Mouse (Mus musculus): ENCODE measurements around the gene Spata32. TPM values are rescaled to one million over a fixed set of nuclear protein-coding genes. Genes with fewer than 3 reads are reported as not detected.

Gene Spata32
- polyA plus RNA-seq, 1 experiment from 2014 or later, result not detected

DNA sequence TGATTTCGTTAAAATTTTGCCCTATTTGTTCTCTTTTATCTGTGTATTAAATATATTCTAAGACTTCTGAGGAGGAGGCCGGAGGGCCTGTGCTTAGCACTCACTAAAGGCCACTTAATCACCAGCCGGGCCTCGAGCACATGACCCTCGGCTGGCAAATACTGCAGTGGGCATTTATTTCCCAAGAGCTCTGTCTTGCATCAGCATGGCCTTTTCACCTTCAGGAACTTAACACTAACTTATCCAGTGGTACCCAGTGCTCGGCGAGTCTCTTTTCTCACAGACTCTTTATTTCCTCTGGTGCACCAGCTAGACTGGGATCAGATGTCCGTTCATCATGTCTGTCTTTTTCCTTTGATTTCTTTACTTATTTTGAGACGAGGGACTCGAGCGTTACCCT is 57.5 kb downstream of the Spata32 start:
- H3K4me3 ChIP-seq (ENCODE audit: low read depth, low read length), result no peak overlapping the region
- H3K27me3 ChIP-seq (ENCODE audit: insufficient read depth, low read length), result no peaks in the 10 kb centered on the region
- no peak overlapping the region for H3K9ac ChIP-seq
- H3K4me1 ChIP-seq (ENCODE audit: insufficient read depth), result peaks cover 3% of the 10 kb centered on the region; the same call in 1 of the 2 replicates
- H3K36me3 ChIP-seq (ENCODE audit: insufficient read depth), result no peaks in the 10 kb centered on the region
- no peak for ATAC-seq (ENCODE audit: insufficient read depth)
- no peak for DNase-seq
- H3K9me3 ChIP-seq (ENCODE audit: low read depth, low read length), result no peaks in the 10 kb centered on the region
- no peak overlapping the region for H3K4me2 ChIP-seq
- 76% methylated on average over 11 of the region's 11 CpGs for WGBS
- TF ChIP-seq CTCF (IDR thresholded peaks at IDR 0.05; ENCODE audit: low read depth), result no peak
- H3K27ac ChIP-seq (ENCODE audit: low read depth), result no peak overlapping the region

DNA sequence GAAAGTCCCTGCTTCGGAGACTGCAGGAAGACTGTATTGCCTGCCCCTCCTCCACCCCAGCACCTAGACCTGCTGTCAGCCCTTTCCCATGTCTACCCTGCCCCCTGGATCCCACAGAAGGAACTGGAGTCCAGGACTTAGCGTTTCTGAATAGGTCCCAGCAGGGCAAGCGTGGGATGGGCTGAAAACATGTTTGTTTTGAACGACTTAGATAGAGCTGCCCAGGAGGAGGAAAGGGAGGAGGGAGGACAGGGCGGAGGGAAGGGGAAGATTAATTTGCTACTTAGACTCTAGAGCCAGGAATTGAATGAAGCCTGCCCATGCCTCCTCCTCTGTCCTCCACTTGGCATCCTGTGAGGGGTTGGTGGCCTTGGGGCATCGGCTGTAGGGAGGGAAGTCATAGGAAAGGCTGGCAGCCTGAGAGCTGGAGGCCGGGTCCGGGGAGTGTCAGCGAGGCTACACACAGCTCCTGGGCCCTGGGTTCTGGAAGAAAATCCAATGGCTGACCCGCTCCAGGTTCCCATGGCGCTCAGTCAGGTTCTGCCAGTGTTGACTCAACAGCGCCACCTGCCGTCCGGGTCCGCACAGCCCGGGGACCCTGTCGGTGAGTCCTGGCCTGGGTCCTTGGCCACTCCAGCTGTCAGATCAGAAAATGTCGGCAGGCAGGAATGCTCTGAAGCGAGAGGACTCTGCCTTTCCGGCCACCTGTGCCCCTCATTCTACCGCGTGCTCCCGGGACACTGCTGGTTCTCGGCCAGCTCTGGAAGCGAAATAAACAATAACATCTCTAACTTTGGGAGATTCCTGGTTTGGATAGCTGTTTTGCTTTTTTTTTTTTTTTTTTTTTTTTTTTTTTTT is 59.4 kb downstream of the Spata32 start:
- Histone ChIP-seq H3K4me2 (peak overlapping the region; percentile 67), H3K4me1 (ENCODE audit: insufficient read depth) (peaks cover 3% of the 10 kb centered on the region; the same call in 1 of the 2 replicates), H3K36me3 (ENCODE audit: insufficient read depth) (no peaks in the 10 kb centered on the region), H3K4me3 (ENCODE audit: low read depth, low read length) (peak overlapping the region; percentile 29), H3K27me3 (ENCODE audit: insufficient read depth, low read length) (no peaks in the 10 kb centered on the region), H3K27ac (ENCODE audit: low read depth) (peak overlapping the region; percentile 60), H3K9me3 (ENCODE audit: low read depth, low read length) (no peaks in the 10 kb centered on the region), H3K9ac (no peak overlapping the region; the same call in none of the 2 replicates)
- WGBS, result 1% methylated on average over 25 of the region's 25 CpGs
- DNase-seq (peak; percentile 96), ATAC-seq (ENCODE audit: insufficient read depth) (peak; percentile 97)
- TF ChIP-seq CTCF (IDR thresholded peaks at IDR 0.05; ENCODE audit: low read depth), result peak; percentile 98

Other genes with a start within 250 kb of the Spata32 start
- 64.4 and 72.4 TPM in 2 replicates for gene Nmt1, start 190.2 kb downstream of the Spata32 start, polyA plus RNA-seq (2014; fragmentation: Nextera tagmentation; extraction: Ambion mirVana)
- 218 and 225 TPM in 2 replicates for gene Dcakd, start 190.1 kb downstream of the Spata32 start, polyA plus RNA-seq (2014; fragmentation: Nextera tagmentation; extraction: Ambion mirVana)
- 1.0 and 2.5 TPM in 2 replicates for gene Plcd3, start 116.8 kb downstream of the Spata32 start, polyA plus RNA-seq (2014; fragmentation: Nextera tagmentation; extraction: Ambion mirVana)
- 11.0 and 14.4 TPM in 2 replicates for gene Acbd4, start 116.8 kb downstream of the Spata32 start, polyA plus RNA-seq (2014; fragmentation: Nextera tagmentation; extraction: Ambion mirVana)
- gene Hexim1, start 102.2 kb downstream of the Spata32 start, polyA plus RNA-seq (2014; fragmentation: Nextera tagmentation; extraction: Ambion mirVana), result 5.3 and 5.8 TPM in 2 replicates
- gene Hexim2, start 86.0 kb downstream of the Spata32 start, polyA plus RNA-seq (2014; fragmentation: Nextera tagmentation; extraction: Ambion mirVana), result 9.3 and 9.5 TPM in 2 replicates
- 2.5 and 2.8 TPM in 2 replicates for gene Fmnl1, start 47.3 kb downstream of the Spata32 start, polyA plus RNA-seq (2014; fragmentation: Nextera tagmentation; extraction: Ambion mirVana)
- 0.89 and 1.2 TPM in 2 replicates for gene 1700023F06Rik, start 9.9 kb downstream of the Spata32 start, polyA plus RNA-seq (2014; fragmentation: Nextera tagmentation; extraction: Ambion mirVana)
- gene Map3k14, start 49.0 kb upstream of the Spata32 start, polyA plus RNA-seq (2014; fragmentation: Nextera tagmentation; extraction: Ambion mirVana), result 3.1 and 3.9 TPM in 2 replicates
- gene Arhgap27, start 145.3 kb upstream of the Spata32 start, polyA plus RNA-seq (2014; fragmentation: Nextera tagmentation; extraction: Ambion mirVana), result 16.8 and 20.6 TPM in 2 replicates
- gene Plekhm1, start 194.3 kb upstream of the Spata32 start, polyA plus RNA-seq (2014; fragmentation: Nextera tagmentation; extraction: Ambion mirVana), result 9.3 and 9.4 TPM in 2 replicates